Mouse (Mus musculus) spleen, adult 2 months (tissue): ENCODE measurements around the gene Lman2l. TPM values are rescaled to one million over a fixed set of nuclear protein-coding genes. Genes with fewer than 3 reads are reported as not detected.

Source experiments
- DNase-seq, 2 experiments: peaks; one replicate each; pipeline versions ENCODE4 v3.0.0 to v3.0.0-alpha.2; 2012 to 2021; ENCODE audit warnings: low spot score in 2 of 2, low read depth in 1 of 2
- H3K27ac ChIP-seq: fragments of 200-500 bp; 2 replicates; pipeline ENCODE4 v1.5.1; 2012; ENCODE audit warnings: low read length, inconsistent platforms; ENCODE audit not compliant: insufficient read depth
- H3K27me3 ChIP-seq: fragments of 200-500 bp; 2 replicates; pipeline ENCODE4 v1.6.1; 2012; ENCODE audit warnings: mild to moderate bottlenecking, moderate library complexity, low read length, inconsistent platforms; ENCODE audit not compliant: control insufficient read depth, insufficient read depth
- H3K36me3 ChIP-seq: fragments of 200-500 bp; 2 replicates; pipeline ENCODE4 v1.6.1; 2012; ENCODE audit warnings: mild to moderate bottlenecking, low read length, inconsistent platforms; ENCODE audit not compliant: control insufficient read depth, insufficient read depth
- H3K4me1 ChIP-seq: fragments of 200-500 bp; 2 replicates; pipeline ENCODE4 v1.6.1; 2011; ENCODE audit warnings: inconsistent platforms; ENCODE audit not compliant: control insufficient read depth, insufficient read depth, insufficient read length
- H3K4me3 ChIP-seq: fragments of 200-500 bp; 2 replicates; pipeline ENCODE4 v1.5.1; 2011; ENCODE audit warnings: mild to moderate bottlenecking, inconsistent platforms; ENCODE audit not compliant: insufficient read depth, insufficient read length; ENCODE audit errors: extremely low read depth
- CTCF ChIP-seq: fragments of 200-500 bp; IDR thresholded peaks from 2 replicates; pipeline ENCODE4 v1.5.1; 2011; ENCODE audit warnings: mild to moderate bottlenecking, inconsistent platforms; ENCODE audit not compliant: insufficient read depth, insufficient read length, insufficient replicate concordance; ENCODE audit errors: extremely low read depth
- POLR2A ChIP-seq: fragments of 200-500 bp; IDR thresholded peaks from 2 replicates; pipeline ENCODE4 v1.6.1; 2011; ENCODE audit warnings: low read depth, low read length, inconsistent platforms
- WGBS: fragments of 180-500 bp; shearing (Covaris S2); methylation state at CpG from one replicate; pipeline ENCODE4 v1.1.7; 2018; 5-methylcytosine and 5-hydroxymethylcytosine counted together
- polyA plus RNA-seq: library from polyadenylated mRNA; depleted of rRNA; stranded (reverse); fragments of >200 nt; gene quantifications from 2 replicates; pipeline ENCODE4 v1.2.3, GENCODE M21; 2012

Lman2l gene
- polyA plus RNA-seq, 1 experiment: 11.6 TPM

GRCm38 (mm10) chr1:36479903-36480899 is 35.1 kb upstream of the Lman2l start:
- DNase-seq: no peak
- TF ChIP-seq CTCF (no peak), POLR2A (no peak)
- Histone ChIP-seq H3K36me3 (no peaks in the 10 kb centered on the region), H3K4me1 (peaks cover 7% of the 10 kb centered on the region; the same call in 1 of the 2 replicates), H3K27ac (no peak overlapping the region), H3K4me3 (no peak overlapping the region), H3K27me3 (no peaks in the 10 kb centered on the region)
- WGBS: 90% methylated on average over 12 of the region's 12 CpGs

GRCm38 (mm10) chr1:36478343-36478795 is 33.3 kb upstream of the Lman2l start:
- H3K4me1 ChIP-seq: peaks cover 16% of the 10 kb centered on the region; the same call in 1 of the 2 replicates
- no peak overlapping the region for H3K27ac ChIP-seq
- WGBS: 79% methylated on average over 2 of the region's 2 CpGs
- no peak for TF ChIP-seq POLR2A
- TF ChIP-seq CTCF: no peak
- H3K36me3 ChIP-seq: no peaks in the 10 kb centered on the region
- H3K4me3 ChIP-seq: no peak overlapping the region
- no peak for DNase-seq
- H3K27me3 ChIP-seq: no peaks in the 10 kb centered on the region

DNA sequence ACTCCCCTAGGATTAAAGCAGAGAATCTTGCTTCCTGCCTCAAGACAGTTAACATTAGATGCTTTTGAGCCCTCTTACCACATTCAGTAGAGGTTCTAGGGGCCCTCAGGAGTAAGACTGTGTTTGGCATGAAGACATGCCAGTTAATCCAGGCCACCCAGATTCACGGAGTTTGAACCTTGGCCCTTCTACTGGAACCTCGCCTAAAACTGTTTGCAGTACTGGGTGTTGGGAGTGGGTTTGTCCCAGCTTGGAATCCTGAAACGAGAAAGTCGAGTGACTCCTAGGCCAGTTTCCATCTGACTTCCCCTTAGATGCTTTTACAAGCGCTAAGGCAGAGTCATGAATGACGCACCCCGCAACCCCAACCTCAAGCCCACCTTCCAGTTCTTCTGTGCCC is 31.4 kb upstream of the Lman2l start:
- H3K27me3 ChIP-seq: no peaks in the 10 kb centered on the region
- H3K27ac ChIP-seq: no peak overlapping the region
- 76% methylated on average over 7 of the region's 7 CpGs for WGBS
- no peak for DNase-seq
- no peak overlapping the region for H3K4me3 ChIP-seq
- TF ChIP-seq CTCF (no peak), POLR2A (no peak)
- H3K36me3 ChIP-seq: no peaks in the 10 kb centered on the region
- H3K4me1 ChIP-seq: peaks cover 33% of the 10 kb centered on the region

DNA sequence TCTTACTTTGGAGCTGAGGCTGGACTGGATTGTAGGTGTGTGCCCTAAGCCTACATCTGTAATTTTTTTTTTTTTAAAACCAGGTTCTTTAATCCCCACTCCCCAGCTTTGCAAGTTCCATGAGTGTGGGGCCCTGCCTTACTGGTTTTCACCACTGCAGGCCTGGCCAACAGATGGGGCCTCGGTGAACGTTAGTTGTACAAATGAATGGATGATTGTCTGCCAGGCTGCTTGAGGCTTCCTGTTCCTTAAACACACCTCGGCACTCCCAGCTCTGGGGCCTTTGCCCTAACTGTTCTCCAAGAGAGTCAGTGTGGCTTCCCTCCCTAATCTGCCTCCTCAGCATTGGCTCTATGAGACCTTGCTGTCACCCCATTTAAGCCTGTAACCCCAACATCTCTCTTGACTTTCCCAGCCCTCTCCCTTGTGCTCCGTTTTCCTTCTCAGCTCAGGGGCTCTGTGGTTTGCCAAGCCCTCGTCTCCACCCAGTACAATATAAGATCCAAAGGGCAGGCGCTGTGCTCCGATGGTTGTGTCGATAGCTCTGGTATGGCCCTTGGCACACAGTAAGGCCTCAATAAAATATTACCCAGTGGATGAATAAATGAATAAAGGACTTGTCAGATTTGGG is 30.5 kb upstream of the Lman2l start:
- Histone ChIP-seq H3K36me3 (no peaks in the 10 kb centered on the region), H3K4me1 (peaks cover 33% of the 10 kb centered on the region), H3K27ac (no peak overlapping the region), H3K4me3 (no peak overlapping the region), H3K27me3 (no peaks in the 10 kb centered on the region)
- no peak for TF ChIP-seq CTCF
- WGBS: 49% methylated on average over 8 of the region's 8 CpGs
- DNase-seq: no peak

DNA sequence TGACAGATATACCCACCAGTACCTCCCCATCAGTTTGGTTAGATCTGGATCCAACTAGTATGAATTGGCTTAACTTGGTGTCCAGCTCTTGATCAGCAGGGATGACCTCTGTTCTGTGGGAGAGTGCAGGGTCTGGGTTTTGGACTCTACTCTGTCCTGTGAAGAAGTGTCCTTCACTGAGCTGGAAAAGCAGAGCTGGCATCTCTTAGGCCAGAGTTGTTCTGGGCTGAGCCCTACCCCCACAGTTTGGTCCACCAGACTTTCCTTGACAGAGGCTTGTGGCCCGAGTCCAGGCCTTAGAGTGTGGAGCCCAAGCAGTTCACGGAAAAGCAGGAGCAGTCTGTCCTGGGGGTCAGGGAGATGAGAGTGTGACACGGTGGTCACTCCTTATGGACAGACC is 29.6 kb upstream of the Lman2l start:
- Histone ChIP-seq H3K36me3 (no peaks in the 10 kb centered on the region), H3K27me3 (no peaks in the 10 kb centered on the region), H3K4me3 (no peak overlapping the region), H3K4me1 (peaks cover 33% of the 10 kb centered on the region), H3K27ac (no peak overlapping the region)
- DNase-seq: no peak
- WGBS: 74% methylated on average over 3 of the region's 3 CpGs
- no peak for TF ChIP-seq POLR2A
- no peak for TF ChIP-seq CTCF

- WGBS: 49% methylated on average over 10 of the region's 10 CpGs
- Histone ChIP-seq H3K4me1 (peaks cover 33% of the 10 kb centered on the region), H3K27me3 (no peaks in the 10 kb centered on the region), H3K36me3 (no peaks in the 10 kb centered on the region), H3K27ac (no peak overlapping the region), H3K4me3 (peak overlapping the region; percentile 5; the same call in 1 of the 2 replicates)
- DNase-seq: peak in 1 of 2 experiments; percentile 18
- TF ChIP-seq POLR2A (no peak), CTCF (no peak)
Measured at GRCm38 (mm10) chr1:36473211-36473780, 28.2 kb upstream of the Lman2l start.

DNA sequence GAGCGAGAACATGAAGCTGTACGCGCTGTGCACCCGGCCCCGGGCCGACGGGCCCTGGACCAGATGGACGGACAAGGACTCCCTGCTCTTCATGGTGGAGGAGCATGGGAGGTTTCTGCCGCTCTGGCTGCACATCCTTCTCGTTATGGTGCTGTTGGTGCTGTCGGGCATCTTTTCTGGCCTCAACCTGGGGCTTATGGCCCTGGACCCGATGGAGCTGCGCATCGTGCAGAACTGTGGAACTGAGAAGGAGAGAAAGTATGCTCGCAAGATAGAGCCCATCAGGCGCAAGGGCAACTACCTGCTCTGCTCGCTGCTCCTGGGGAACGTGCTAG is 27.0 kb upstream of the Lman2l start:
- 11% methylated on average over 18 of the region's 18 CpGs for WGBS
- no peak for DNase-seq
- Histone ChIP-seq H3K4me1 (peaks cover 33% of the 10 kb centered on the region), H3K4me3 (peak overlapping the region; percentile 89), H3K27me3 (no peaks in the 10 kb centered on the region), H3K27ac (no peak overlapping the region), H3K36me3 (no peaks in the 10 kb centered on the region)
- TF ChIP-seq POLR2A (no peak), CTCF (no peak)
